Mouse (Mus musculus): ENCODE measurements around the gene Crhr2. TPM values are rescaled to one million over a fixed set of nuclear protein-coding genes. Genes with fewer than 3 reads are reported as not detected.

Crhr2 gene
- polyA plus RNA-seq, 1 experiment, result not detected

DNA sequence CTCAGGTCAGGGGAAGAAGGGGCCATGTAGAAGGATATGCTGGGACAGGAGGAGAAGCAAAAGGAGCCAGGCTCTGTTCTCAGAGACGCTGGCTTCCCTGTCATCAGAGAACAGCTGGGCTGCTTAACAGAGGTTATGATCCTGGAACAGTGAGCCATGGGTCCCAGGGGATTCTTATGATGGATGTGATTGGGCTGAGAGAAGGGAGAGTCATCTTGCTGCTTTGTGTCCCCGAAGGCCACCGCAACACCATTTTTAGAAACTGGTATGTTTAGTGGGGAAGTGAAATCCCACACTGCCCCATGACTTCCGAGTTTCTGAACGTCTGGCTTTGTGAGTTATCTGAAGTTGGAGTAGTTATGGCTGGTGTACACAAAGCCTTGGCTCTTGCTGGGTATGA is 12.5 kb upstream of the Crhr2 start:
- Histone ChIP-seq H3K4me3 (replicated peaks; ENCODE audit: control insufficient read depth, low read depth, low read length) (no peak overlapping the region), H3K27ac (ENCODE audit: control insufficient read depth, insufficient read depth, low read depth, low read length, poor library complexity) (no peak overlapping the region), H3K4me1 (ENCODE audit: control insufficient read depth, insufficient read depth, low read length) (no peaks in the 10 kb centered on the region)
- WGBS, result 61% methylated on average over 5 of the region's 5 CpGs
- TF ChIP-seq CTCF (IDR thresholded peaks at IDR 0.05; ENCODE audit: control insufficient read depth, insufficient read depth, low read length) (no peak), POLR2A (IDR thresholded peaks at IDR 0.05; ENCODE audit: borderline replicate concordance, control insufficient read depth, low read depth, low read length) (no peak)

DNA sequence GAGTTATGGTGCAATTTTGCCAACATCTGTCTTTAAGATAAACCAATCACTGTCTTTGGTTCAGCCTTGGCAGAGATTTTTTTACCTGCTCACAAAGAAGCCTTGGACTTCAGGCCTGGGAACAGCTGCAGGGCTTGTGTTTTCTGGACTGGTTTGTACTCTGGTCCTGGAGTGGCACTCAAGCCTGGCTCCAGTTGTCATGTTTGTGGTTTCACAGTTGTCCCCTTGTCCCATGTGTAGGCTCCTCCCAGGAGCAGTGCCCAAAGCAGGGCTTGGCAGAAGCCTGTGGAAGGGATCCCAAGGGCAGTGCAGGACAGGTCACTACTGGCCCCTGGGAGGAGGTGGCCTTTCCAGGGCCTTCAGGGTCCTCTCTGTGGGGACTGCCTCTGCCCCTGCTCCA is 5.5 kb upstream of the Crhr2 start:
- Histone ChIP-seq H3K27ac (ENCODE audit: control insufficient read depth, insufficient read depth, low read depth, low read length, poor library complexity) (no peak overlapping the region), H3K4me3 (replicated peaks; ENCODE audit: control insufficient read depth, low read depth, low read length) (no peak overlapping the region), H3K4me1 (ENCODE audit: control insufficient read depth, insufficient read depth, low read length) (no peaks in the 10 kb centered on the region)
- TF ChIP-seq POLR2A (IDR thresholded peaks at IDR 0.05; ENCODE audit: borderline replicate concordance, control insufficient read depth, low read depth, low read length) (no peak), CTCF (IDR thresholded peaks at IDR 0.05; ENCODE audit: control insufficient read depth, insufficient read depth, low read length) (no peak)

DNA sequence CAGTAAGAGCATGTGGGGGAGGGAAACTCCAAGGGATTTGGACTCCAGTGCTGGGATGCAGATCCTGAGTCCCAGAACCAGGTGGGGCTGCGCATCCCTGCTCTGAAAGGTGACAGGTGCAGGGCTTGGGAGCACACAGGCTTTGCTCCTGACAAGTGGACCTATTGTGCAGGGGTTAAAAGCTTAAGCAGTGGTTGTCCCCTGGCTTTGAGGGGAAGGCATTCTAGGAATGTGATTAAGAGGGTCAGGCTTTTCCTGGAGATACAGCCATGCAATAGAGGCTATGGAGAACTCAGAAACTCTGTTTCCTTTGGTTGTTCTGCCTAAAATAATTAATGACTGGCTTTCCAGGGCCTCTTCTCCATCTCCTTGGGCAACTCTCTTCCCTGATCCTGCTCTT is 609 bp upstream of the Crhr2 start:
- WGBS, result 97% methylated on average over 1 of the region's 1 CpGs
- no peak overlapping the region for H3K27ac ChIP-seq (ENCODE audit: control insufficient read depth, insufficient read depth, low read depth, low read length, poor library complexity)
- no peaks in the 10 kb centered on the region for H3K4me1 ChIP-seq (ENCODE audit: control insufficient read depth, insufficient read depth, low read length)
- TF ChIP-seq POLR2A (IDR thresholded peaks at IDR 0.05; ENCODE audit: borderline replicate concordance, control insufficient read depth, low read depth, low read length), result no peak
- no peak overlapping the region for H3K4me3 ChIP-seq (replicated peaks; ENCODE audit: control insufficient read depth, low read depth, low read length)

DNA sequence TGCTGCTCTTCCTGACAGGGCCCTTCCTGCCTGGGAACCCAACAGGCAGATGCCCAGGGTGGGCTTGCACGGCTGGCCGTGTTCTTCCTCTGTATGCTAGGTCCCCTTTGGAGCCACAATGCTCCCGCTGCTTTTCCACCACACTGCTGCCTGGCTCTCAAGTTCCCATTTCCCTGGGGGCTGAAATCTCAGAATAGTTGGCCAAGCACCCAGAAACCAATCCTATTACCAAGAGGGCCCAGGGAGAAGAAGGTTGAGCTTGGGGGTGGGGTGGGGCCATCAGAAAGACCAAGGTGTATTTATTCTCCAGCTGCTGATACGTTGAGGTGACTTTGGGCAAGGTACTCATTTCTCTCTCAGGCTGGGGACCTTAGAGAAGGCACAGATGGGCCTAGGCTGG is 1.5 kb downstream of the Crhr2 start:
- no peaks in the 10 kb centered on the region for H3K4me1 ChIP-seq (ENCODE audit: control insufficient read depth, insufficient read depth, low read length)
- no peak overlapping the region for H3K27ac ChIP-seq (ENCODE audit: control insufficient read depth, insufficient read depth, low read depth, low read length, poor library complexity)
- no peak overlapping the region for H3K4me3 ChIP-seq (replicated peaks; ENCODE audit: control insufficient read depth, low read depth, low read length)
- WGBS, result 70% methylated on average over 4 of the region's 4 CpGs
- TF ChIP-seq CTCF (IDR thresholded peaks at IDR 0.05; ENCODE audit: control insufficient read depth, insufficient read depth, low read length) (no peak), POLR2A (IDR thresholded peaks at IDR 0.05; ENCODE audit: borderline replicate concordance, control insufficient read depth, low read depth, low read length) (no peak)

DNA sequence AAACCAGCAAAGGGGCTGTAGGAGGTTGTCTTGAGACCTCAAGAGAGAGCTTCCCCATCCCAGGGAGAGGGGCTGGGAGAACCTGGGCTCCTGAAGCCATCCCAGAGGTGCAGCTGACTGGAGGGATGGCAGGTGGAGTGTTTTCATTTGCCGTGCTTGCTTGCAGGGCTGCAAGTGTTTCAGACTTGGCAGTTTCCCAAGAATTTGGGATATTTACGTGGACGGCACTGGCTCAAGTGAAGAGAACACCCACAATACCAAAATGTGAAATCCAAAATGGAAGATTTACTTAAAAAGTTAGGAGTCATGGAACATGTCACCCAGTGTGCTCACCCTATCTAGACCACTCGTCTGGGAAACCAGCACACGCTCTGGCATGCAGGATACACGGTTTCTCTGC is 2.2 kb downstream of the Crhr2 start:
- WGBS, result 81% methylated on average over 6 of the region's 6 CpGs
- H3K27ac ChIP-seq (ENCODE audit: control insufficient read depth, insufficient read depth, low read depth, low read length, poor library complexity), result no peak overlapping the region
- no peaks in the 10 kb centered on the region for H3K4me1 ChIP-seq (ENCODE audit: control insufficient read depth, insufficient read depth, low read length)
- no peak for TF ChIP-seq POLR2A (IDR thresholded peaks at IDR 0.05; ENCODE audit: borderline replicate concordance, control insufficient read depth, low read depth, low read length)
- no peak for TF ChIP-seq CTCF (IDR thresholded peaks at IDR 0.05; ENCODE audit: control insufficient read depth, insufficient read depth, low read length)
- H3K4me3 ChIP-seq (replicated peaks; ENCODE audit: control insufficient read depth, low read depth, low read length), result no peak overlapping the region

DNA sequence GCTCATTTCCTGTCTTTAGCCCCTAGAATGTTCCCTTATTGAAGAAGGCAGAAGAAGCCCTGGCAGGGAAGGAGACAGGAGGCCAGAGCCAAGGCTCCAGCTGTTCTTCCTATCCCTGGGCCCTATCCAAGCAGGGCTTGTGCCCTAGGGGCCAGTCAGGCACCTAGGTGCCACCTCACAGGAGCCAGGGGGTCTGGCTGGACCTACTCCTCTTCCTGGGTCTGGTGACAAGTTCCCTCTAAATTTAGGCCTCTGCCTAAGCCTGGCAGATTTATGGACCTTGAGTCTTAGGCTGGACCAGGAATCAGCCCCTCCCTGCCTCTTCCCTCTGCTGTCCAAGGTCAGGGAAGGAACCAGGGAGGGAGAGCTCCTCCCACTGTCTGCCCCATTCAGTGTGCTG is 4.4 kb downstream of the Crhr2 start:
- H3K4me1 ChIP-seq (ENCODE audit: control insufficient read depth, insufficient read depth, low read length), result no peaks in the 10 kb centered on the region
- H3K4me3 ChIP-seq (replicated peaks; ENCODE audit: control insufficient read depth, low read depth, low read length), result no peak overlapping the region
- no peak overlapping the region for H3K27ac ChIP-seq (ENCODE audit: control insufficient read depth, insufficient read depth, low read depth, low read length, poor library complexity)
- TF ChIP-seq CTCF (IDR thresholded peaks at IDR 0.05; ENCODE audit: control insufficient read depth, insufficient read depth, low read length) (no peak), POLR2A (IDR thresholded peaks at IDR 0.05; ENCODE audit: borderline replicate concordance, control insufficient read depth, low read depth, low read length) (no peak)

DNA sequence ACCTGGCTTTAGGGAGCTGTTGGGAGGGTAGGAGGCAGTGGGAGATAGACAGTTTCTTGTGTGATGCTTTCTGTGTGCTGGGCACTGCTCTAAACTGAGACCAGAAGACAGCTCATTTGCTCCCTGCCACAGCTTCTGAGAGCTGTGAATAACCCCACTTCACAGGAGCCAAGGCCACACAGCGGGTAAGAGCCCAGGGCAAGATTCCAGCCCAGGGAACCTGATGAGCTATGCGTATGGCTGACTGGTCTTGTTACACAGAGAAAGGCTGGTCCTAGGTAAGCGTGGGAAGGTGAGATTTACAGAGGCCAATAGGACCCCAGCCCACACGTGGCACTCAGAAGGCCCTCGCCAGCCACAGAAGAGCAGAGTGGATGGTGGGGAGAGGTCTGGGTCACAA is 6.2 kb downstream of the Crhr2 start:
- H3K27ac ChIP-seq (ENCODE audit: control insufficient read depth, insufficient read depth, low read depth, low read length, poor library complexity), result no peak overlapping the region
- no peaks in the 10 kb centered on the region for H3K4me1 ChIP-seq (ENCODE audit: control insufficient read depth, insufficient read depth, low read length)
- WGBS, result 78% methylated on average over 5 of the region's 5 CpGs
- no peak for TF ChIP-seq POLR2A (IDR thresholded peaks at IDR 0.05; ENCODE audit: borderline replicate concordance, control insufficient read depth, low read depth, low read length)
- no peak for TF ChIP-seq CTCF (IDR thresholded peaks at IDR 0.05; ENCODE audit: control insufficient read depth, insufficient read depth, low read length)
- no peak overlapping the region for H3K4me3 ChIP-seq (replicated peaks; ENCODE audit: control insufficient read depth, low read depth, low read length)

DNA sequence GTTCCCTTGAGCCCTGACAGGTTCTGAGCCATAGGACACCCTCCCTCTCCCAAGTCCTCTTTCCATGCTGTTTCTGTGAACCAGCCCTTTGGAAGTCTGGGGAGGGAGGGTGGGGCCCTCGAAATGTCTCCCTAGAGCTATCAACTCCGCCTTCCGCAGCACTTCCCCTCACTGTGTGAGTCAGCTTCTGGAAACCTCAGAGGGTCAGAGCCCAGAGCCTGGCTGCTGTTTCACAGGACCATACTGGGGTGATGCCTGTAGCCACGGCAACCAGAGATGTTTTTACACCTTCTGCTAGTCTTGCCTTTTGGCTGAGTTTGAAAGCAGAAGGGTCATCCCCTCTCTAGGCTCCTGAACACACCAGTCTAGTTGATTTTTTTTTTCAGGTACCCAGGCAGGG is 9.8 kb downstream of the Crhr2 start:
- Histone ChIP-seq H3K4me3 (replicated peaks; ENCODE audit: control insufficient read depth, low read depth, low read length) (no peak overlapping the region), H3K4me1 (ENCODE audit: control insufficient read depth, insufficient read depth, low read length) (no peaks in the 10 kb centered on the region), H3K27ac (ENCODE audit: control insufficient read depth, insufficient read depth, low read depth, low read length, poor library complexity) (no peak overlapping the region)
- 4% methylated on average over 4 of the region's 4 CpGs for WGBS
- TF ChIP-seq CTCF (IDR thresholded peaks at IDR 0.05; ENCODE audit: control insufficient read depth, insufficient read depth, low read length) (no peak), POLR2A (IDR thresholded peaks at IDR 0.05; ENCODE audit: borderline replicate concordance, control insufficient read depth, low read depth, low read length) (no peak)

DNA sequence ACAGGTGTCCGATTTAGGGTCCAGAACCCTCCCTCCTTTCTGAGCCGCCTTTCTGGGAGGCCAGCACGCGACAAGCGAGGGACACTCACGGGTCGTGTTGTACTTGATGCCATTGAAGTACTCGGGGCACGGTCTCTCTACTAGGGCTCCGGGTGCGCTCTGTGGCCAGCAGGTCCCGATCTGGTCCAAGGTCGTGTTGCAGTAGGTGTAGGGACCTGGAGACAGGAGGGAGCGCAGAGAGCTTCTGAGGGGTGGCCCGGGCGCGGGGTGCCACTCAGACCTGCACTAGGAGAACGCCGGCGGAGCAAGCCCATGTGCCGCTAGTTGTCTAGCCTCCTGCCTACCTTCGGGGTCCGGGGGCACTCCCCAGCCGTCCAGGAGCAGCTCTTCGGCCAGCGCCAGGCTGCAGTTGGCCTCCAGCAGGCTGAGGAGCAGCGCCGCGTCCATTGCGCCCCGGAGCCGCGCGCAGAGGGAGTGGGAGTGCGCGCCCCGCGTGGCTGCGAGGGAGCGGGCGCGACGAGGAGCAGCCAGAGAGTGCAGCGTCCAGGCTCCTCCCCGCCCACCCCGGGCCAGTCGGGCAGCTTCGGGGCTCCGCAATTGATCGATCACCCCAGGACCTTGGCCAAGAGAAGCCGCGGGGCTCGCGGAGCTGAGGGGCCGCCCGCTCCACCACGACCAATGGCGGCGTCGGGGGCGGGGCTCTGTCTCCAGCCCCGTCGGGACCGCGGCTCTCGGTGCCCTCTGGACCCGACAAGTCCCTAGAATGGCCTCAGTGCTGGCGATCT is 15.3 kb downstream of the Crhr2 start:
- WGBS, result 2% methylated on average over 68 of the region's 68 CpGs
- no peak overlapping the region for H3K27ac ChIP-seq (ENCODE audit: control insufficient read depth, insufficient read depth, low read depth, low read length, poor library complexity)
- TF ChIP-seq POLR2A (IDR thresholded peaks at IDR 0.05; ENCODE audit: borderline replicate concordance, control insufficient read depth, low read depth, low read length), result no peak
- H3K4me3 ChIP-seq (replicated peaks; ENCODE audit: control insufficient read depth, low read depth, low read length), result no peak overlapping the region
- no peaks in the 10 kb centered on the region for H3K4me1 ChIP-seq (ENCODE audit: control insufficient read depth, insufficient read depth, low read length)
